26 mouse cellular contexts compared by ENCODE assay signal in the genomic region with DNA sequence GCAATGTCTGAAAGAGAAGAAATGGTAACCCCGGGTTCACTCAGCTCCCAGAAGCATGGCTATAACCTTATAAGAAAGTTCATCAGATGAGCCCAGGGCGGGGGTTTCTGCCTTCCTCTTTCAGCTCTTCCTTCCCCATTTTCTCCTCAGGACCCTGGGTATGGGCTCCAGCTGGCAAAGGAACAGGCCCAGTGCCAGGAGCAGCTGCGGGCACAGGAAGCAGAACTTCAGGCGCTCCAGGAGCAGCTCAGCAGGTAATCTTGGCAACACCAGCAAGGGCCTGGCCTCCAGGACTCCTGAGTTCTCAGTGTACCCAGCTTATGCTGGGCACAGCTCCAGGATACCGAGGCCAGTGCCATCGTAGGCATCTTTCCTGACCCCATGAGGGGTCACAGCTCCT. TPM values are rescaled to one million over a fixed set of nuclear protein-coding genes. Genes with fewer than 3 reads are reported as not detected.
DNase-seq lines count a peak whose midpoint lies in the region; ATAC-seq and TF ChIP-seq lines count a peak whose summit lies in the region.
"Had no signal": no experiment of that assay in that cellular context is flagged by ENCODE, and none has a peak within 500 bp of the region (broad histone marks: within the 10 kb centered on the region; RNA-seq: fewer than 3 reads in every experiment).

No protein-coding gene starts in this region.

- H3K79me2 ChIP-seq in MEL (ENCODE audit: control insufficient read depth, insufficient read depth, low read length, poor library complexity) = no peaks in the 10 kb centered on the region

- peaks cover 0 to 12% of the 10 kb centered on the region in 2 experiments; a peak in 2 of 4 replicates for H3K4me1 ChIP-seq in MEL (ENCODE audit: control insufficient read depth in 1 of 2, insufficient read depth in 2 of 2, low read length in 2 of 2)
- H3K4me1 ChIP-seq: embryonic facial prominence, embryonic 13.5 days; forebrain, embryonic 15.5 days; hindbrain, embryonic 12.5 days; neural tube, embryonic 15.5 days had no signal

- H3K4me3 ChIP-seq in MEL (ENCODE audit: control insufficient read depth in 1 of 2, insufficient read depth in 1 of 2, low read depth in 2 of 2, low read length in 2 of 2) = no peak overlapping the region
- H3K4me3 ChIP-seq: embryonic facial prominence, embryonic 13.5 days; forebrain, embryonic 15.5 days; hindbrain, embryonic 12.5 days; megakaryocyte, embryonic 14.5 days; neural tube, embryonic 15.5 days had no signal

- no peak for TF ChIP-seq POLR2A in MEL (IDR thresholded peaks at IDR 0.05; ENCODE audit: control insufficient read depth in 1 of 2, insufficient read depth in 1 of 2, low read depth in 1 of 2, low read length in 2 of 2, poor library complexity in 1 of 2)

- H3K27ac ChIP-seq in MEL (ENCODE audit: control insufficient read depth, low read depth, low read length) = no peak overlapping the region
- H3K27ac ChIP-seq: embryonic facial prominence, embryonic 13.5 days; forebrain, embryonic 15.5 days; hindbrain, embryonic 12.5 days; neural tube, embryonic 15.5 days had no signal

- intact Hi-C loops in gastrocnemius, postnatal 36 days (cut with DNase I) = no loop called here

- TF ChIP-seq EP300 in MEL (IDR thresholded peaks at IDR 0.05; ENCODE audit: low read depth in 1 of 2, low read length in 2 of 2) = no peak

- H3K9me3 ChIP-seq in MEL (replicated peaks; ENCODE audit: insufficient read depth, low read length) = no peaks in the 10 kb centered on the region
- H3K9me3 ChIP-seq: embryonic facial prominence, embryonic 13.5 days; forebrain, embryonic 15.5 days; hindbrain, embryonic 12.5 days; neural tube, embryonic 15.5 days had no signal

- DNase-seq in gastrocnemius, postnatal 25 days = peak; percentile 17
- DNase-seq in gastrocnemius, postnatal 36 days = no peak
- peak; percentile 26 for DNase-seq in lung, postnatal 25 days (ENCODE audit: low spot score)
- DNase-seq in lung, postnatal 14 days = no peak
- DNase-seq in MEL (ENCODE audit: low read depth, low spot score) = peak; percentile 20
- no peak for DNase-seq in frontal cortex, adult 2 months (ENCODE audit: extremely low spot score in 1 of 2, low spot score in 1 of 2)
- DNase-seq: B cell, adult 2 months; cerebellum, adult 8-10 months; kidney, adult 18-20 months; kidney, postnatal 10 days; liver; lung, embryonic 14.5 days; midbrain, embryonic 14.5 days; right cerebral cortex, postnatal 25 days; thymus, postnatal 36 days had no signal

- no peaks in the 10 kb centered on the region for H3K27me3 ChIP-seq in MEL (ENCODE audit: control insufficient read depth in 1 of 2, insufficient read depth in 2 of 2, low read length in 2 of 2)
- H3K27me3 ChIP-seq: embryonic facial prominence, embryonic 13.5 days; forebrain, embryonic 15.5 days; hindbrain, embryonic 12.5 days; neural tube, embryonic 15.5 days had no signal

- H3K36me3 ChIP-seq in MEL (ENCODE audit: control insufficient read depth in 1 of 2, insufficient read depth in 2 of 2, low read length in 2 of 2) = 0 out of 4 replicates have a peak, but pooled peaks cover 0 to 2% of the 10 kb centered on the region in 2 experiments
- H3K36me3 ChIP-seq: embryonic facial prominence, embryonic 13.5 days; forebrain, embryonic 15.5 days; hindbrain, embryonic 12.5 days; neural tube, embryonic 15.5 days had no signal

- peak; percentile 77 for ATAC-seq in megakaryocyte, adult 5-6 weeks (ENCODE audit: poor library complexity, severe bottlenecking)
- ATAC-seq: forebrain, embryonic 15.5 days had no signal

- TF ChIP-seq RAD21 in MEL (IDR thresholded peaks at IDR 0.05; ENCODE audit: low read depth, low read length) = no peak

- H3K9ac ChIP-seq in MEL (ENCODE audit: control insufficient read depth, low read depth, low read length, poor library complexity, severe bottlenecking) = no peak overlapping the region
- H3K9ac ChIP-seq: embryonic facial prominence, embryonic 13.5 days; forebrain, embryonic 15.5 days; hindbrain, embryonic 12.5 days; lung, embryonic 14.5 days; neural tube, embryonic 15.5 days had no signal

- TF ChIP-seq CTCF in MEL (IDR thresholded peaks at IDR 0.05 in 2 of 3, conservative IDR thresholded peaks at IDR 0.05 in 1 of 3; ENCODE audit: control insufficient read depth in 1 of 3, insufficient read depth in 1 of 3, low read depth in 2 of 3, low read length in 3 of 3, poor library complexity in 1 of 3, severe bottlenecking in 1 of 3) = no peak

TF ChIP-seq in MEL, 35 proteins besides CTCF, POLR2A, EP300 and RAD21:
- TF ChIP-seq KAT2A (conservative IDR thresholded peaks at IDR 0.05; ENCODE audit: low read depth, low read length) (no peak), BHLHE40 (IDR thresholded peaks at IDR 0.05; ENCODE audit: borderline replicate concordance, low read depth, low read length) (no peak), UBTF (IDR thresholded peaks at IDR 0.05; ENCODE audit: borderline replicate concordance, insufficient read depth, low read depth, low read length) (no peak), MYC (IDR thresholded peaks at IDR 0.05; ENCODE audit: low read depth, low read length) (no peak), TCF12 (IDR thresholded peaks at IDR 0.05; ENCODE audit: low read depth, low read length) (no peak), ETS1 (IDR thresholded peaks at IDR 0.05; ENCODE audit: low read depth, low read length) (peak; percentile 65)

RNA-seq across cellular contexts. Expression of a gene that starts 8.6 kb away (rescaled TPM):
- total RNA-seq in gastrocnemius, postnatal 25 days (2021) = under 1 TPM in 1 of 2 experiments, not detected in 1; 0.16 TPM
- under 1 TPM in 1 of 2 experiments, not detected in 1; 0.10 TPM for total RNA-seq in gastrocnemius, postnatal 36 days (2021)
- 0.04 TPM in 1 of 2 replicates, not detected in the other for total RNA-seq in MEL (2012; rRNA removed)
- polyA plus RNA-seq in MEL (2012; ENCODE audit: insufficient read depth in 1 of 2, insufficient read length in 2 of 2, low read depth in 1 of 2, low replicate concordance in 2 of 2, missing spikeins in 1 of 2) = under 1 TPM in 1 of 2 experiments, not detected in 1; 0.10 TPM
- total RNA-seq in megakaryocyte, adult 5-6 weeks (2015) = 0.25 and 0.38 TPM in 2 replicates
- 1.1 and 2.5 TPM in 2 replicates for total RNA-seq in megakaryocyte, adult 5-6 weeks (2017)
- 0.08 TPM in 2 replicates for polyA plus RNA-seq in frontal cortex, adult 2 months (2012; rRNA removed)
- total RNA-seq: layer of hippocampus, adult 18-20 months; layer of hippocampus, postnatal 25 days; left cerebral cortex, postnatal 25 days had no signal

RNA-seq across cellular contexts. Expression of a gene that starts 9.7 kb away (rescaled TPM):
- 100 to 1,000 TPM; 205 to 234 TPM for total RNA-seq in gastrocnemius, postnatal 25 days (2021)
- 100 to 1,000 TPM; 194 to 248 TPM for total RNA-seq in gastrocnemius, postnatal 36 days (2021)
- total RNA-seq in MEL (2012; rRNA removed) = not detected in 2 replicates
- under 1 TPM in 1 of 2 experiments, not detected in 1; 0.11 TPM for polyA plus RNA-seq in MEL (2012; ENCODE audit: insufficient read depth in 1 of 2, insufficient read length in 2 of 2, low read depth in 1 of 2, low replicate concordance in 2 of 2, missing spikeins in 1 of 2)
- total RNA-seq in megakaryocyte, adult 5-6 weeks (2015) = 4.9 and 5.5 TPM in 2 replicates
- total RNA-seq in megakaryocyte, adult 5-6 weeks (2017) = 2.9 and 3.2 TPM in 2 replicates
- 22.4 and 25.7 TPM in 2 replicates for polyA plus RNA-seq in frontal cortex, adult 2 months (2012; rRNA removed)

RNA-seq across cellular contexts. Expression of a gene that starts 19.8 kb away (rescaled TPM):
- not detected for total RNA-seq in gastrocnemius, postnatal 25 days (2021)
- not detected for total RNA-seq in gastrocnemius, postnatal 36 days (2021)
- total RNA-seq in MEL (2012; rRNA removed) = 0.92 and 1.7 TPM in 2 replicates
- under 1 TPM in 1 of 2 experiments, not detected in 1; 0.11 TPM for polyA plus RNA-seq in MEL (2012; ENCODE audit: insufficient read depth in 1 of 2, insufficient read length in 2 of 2, low read depth in 1 of 2, low replicate concordance in 2 of 2, missing spikeins in 1 of 2)
- 63.7 and 72.6 TPM in 2 replicates for total RNA-seq in megakaryocyte, adult 5-6 weeks (2015)
- total RNA-seq in megakaryocyte, adult 5-6 weeks (2017) = 77.3 and 107 TPM in 2 replicates
- polyA plus RNA-seq in frontal cortex, adult 2 months (2012; rRNA removed) = 0.04 and 0.19 TPM in 2 replicates
- total RNA-seq: layer of hippocampus, adult 18-20 months; layer of hippocampus, postnatal 25 days; left cerebral cortex, postnatal 25 days had no signal
- polyA plus RNA-seq: heart, embryonic 14.5 days; hindbrain, embryonic 12.5 days; midbrain, embryonic 14.5 days; testis, adult 2 months had no signal

Comparison
In these comparisons a context has a peak if more than half of its experiments do, and no peak if none do; other contexts are left out.
1. DNase-seq: peak in gastrocnemius, postnatal 25 days (single experiment), lung, postnatal 25 days (single experiment) and MEL (single experiment); none in gastrocnemius, postnatal 36 days (0 of 2), lung, postnatal 14 days (single experiment) and frontal cortex, adult 2 months (0 of 2).
2. RNA of a gene that starts 9.7 kb away (total RNA-seq): 194 to 248 TPM in gastrocnemius, postnatal 36 days and 205 to 234 TPM in gastrocnemius, postnatal 25 days; 2.9 to 5.5 TPM in megakaryocyte, adult 5-6 weeks and not detected in MEL; every median in the first group is over 10 times any median in the second.
3. RNA of a gene that starts 19.8 kb away (total RNA-seq): 63.7 to 107 TPM in megakaryocyte, adult 5-6 weeks; 0.92 to 1.7 TPM in MEL, not detected in gastrocnemius, postnatal 25 days and not detected in gastrocnemius, postnatal 36 days; every median in the first group is over 10 times any median in the second.